Mouse (Mus musculus): Measurements from ENCODE around the gene Fam118b. TPM values are rescaled to one million over a fixed set of nuclear protein-coding genes. Genes with fewer than 3 reads are reported as not detected.
A peak's percentile ranks its signal among the peaks of the same experiment; 100 is the strongest.

The Fam118b gene
- polyA plus RNA-seq, 1 experiment from 2014 or later = 58.2 TPM

- H3K4me1 ChIP-seq (ENCODE audit: control insufficient read depth, insufficient read depth, low read length) = peaks cover 14% of the 10 kb centered on the region
- WGBS = under 1% methylated on average over 72 of the region's 72 CpGs
- peak within 1 kb of the TSS; percentile 74 for H3K4me2 ChIP-seq (ENCODE audit: low read depth, low read length)
- H3K9me3 ChIP-seq (ENCODE audit: control insufficient read depth, low read length) = no peaks in the 10 kb centered on the region
- peak within 1 kb of the TSS; percentile 81 for H3K4me3 ChIP-seq (ENCODE audit: low read length)
- H3K27ac ChIP-seq (ENCODE audit: low read length) = peak within 1 kb of the TSS; percentile 84
- peak within 1 kb of the TSS; percentile 84 for H3K9ac ChIP-seq (ENCODE audit: low read depth, low read length)
- no peaks in the 10 kb centered on the region for H3K27me3 ChIP-seq (replicated peaks; ENCODE audit: control insufficient read depth, insufficient read depth, low read length)
- peaks cover 25% of the 10 kb centered on the region for H3K36me3 ChIP-seq (ENCODE audit: control insufficient read depth, insufficient read depth, low read length)
- ATAC-seq = peak; percentile 99
Observed at GRCm38 (mm10) chr9:35210542-35211474, 56.8 kb downstream of the Fam118b start, which contains the start of gene Foxred1. Gene Foxred1, minus strand, starts transcription at chr9:35211055.

DNA sequence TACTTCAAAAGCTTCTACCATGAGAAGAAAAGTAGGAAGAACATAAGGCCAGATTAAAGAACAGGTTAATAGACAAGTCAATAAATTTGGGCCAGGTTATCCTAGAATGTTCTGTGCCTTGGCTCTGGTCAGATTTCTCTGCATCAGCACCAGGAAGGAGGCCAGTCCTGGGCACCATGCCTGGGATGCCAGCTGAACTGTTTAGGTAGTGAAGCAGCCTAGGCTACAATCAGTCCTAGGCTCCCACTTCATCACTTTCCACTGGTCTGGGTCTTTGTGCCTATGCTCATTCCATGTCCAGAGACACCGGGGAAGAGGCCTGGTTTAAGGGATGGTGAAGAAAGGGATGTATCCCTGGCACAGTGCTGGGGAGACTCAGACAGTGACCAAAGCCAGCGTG lies 63.2 kb downstream of the Fam118b start:
- 98% methylated on average over 2 of the region's 2 CpGs for WGBS
- no peak for ATAC-seq
- H3K27ac ChIP-seq (ENCODE audit: low read length) = no peak overlapping the region
- H3K27me3 ChIP-seq (replicated peaks; ENCODE audit: control insufficient read depth, insufficient read depth, low read length) = no peaks in the 10 kb centered on the region
- peaks cover 17% of the 10 kb centered on the region for H3K36me3 ChIP-seq (ENCODE audit: control insufficient read depth, insufficient read depth, low read length)
- H3K4me2 ChIP-seq (ENCODE audit: low read depth, low read length) = no peak overlapping the region
- H3K9ac ChIP-seq (ENCODE audit: low read depth, low read length) = no peak overlapping the region
- H3K4me3 ChIP-seq (ENCODE audit: low read length) = no peak overlapping the region
- no peaks in the 10 kb centered on the region for H3K9me3 ChIP-seq (ENCODE audit: control insufficient read depth, low read length)
- H3K4me1 ChIP-seq (ENCODE audit: control insufficient read depth, insufficient read depth, low read length) = peaks cover 5% of the 10 kb centered on the region; the same call in 1 of the 2 replicates

- no peak overlapping the region for H3K4me2 ChIP-seq (ENCODE audit: low read depth, low read length)
- no peaks in the 10 kb centered on the region for H3K27me3 ChIP-seq (replicated peaks; ENCODE audit: control insufficient read depth, insufficient read depth, low read length)
- no peaks in the 10 kb centered on the region for H3K9me3 ChIP-seq (ENCODE audit: control insufficient read depth, low read length)
- H3K36me3 ChIP-seq (ENCODE audit: control insufficient read depth, insufficient read depth, low read length) = peaks cover 17% of the 10 kb centered on the region
- 50% methylated on average over 3 of the region's 3 CpGs for WGBS
- H3K4me3 ChIP-seq (ENCODE audit: low read length) = no peak overlapping the region
- H3K9ac ChIP-seq (ENCODE audit: low read depth, low read length) = no peak overlapping the region
- ATAC-seq = no peak
- H3K4me1 ChIP-seq (ENCODE audit: control insufficient read depth, insufficient read depth, low read length) = peaks cover 5% of the 10 kb centered on the region; the same call in 1 of the 2 replicates
- no peak overlapping the region for H3K27ac ChIP-seq (ENCODE audit: low read length)
Observed at GRCm38 (mm10) chr9:35203536-35203935, 64.1 kb downstream of the Fam118b start.

GRCm38 (mm10) chr9:35200529-35201060 lies 67.0 kb downstream of the Fam118b start:
- peak overlapping the region; percentile 82 for H3K4me2 ChIP-seq (ENCODE audit: low read depth, low read length)
- H3K27me3 ChIP-seq (replicated peaks; ENCODE audit: control insufficient read depth, insufficient read depth, low read length) = no peaks in the 10 kb centered on the region
- peak overlapping the region; percentile 86; the same call in 1 of the 2 replicates for H3K9ac ChIP-seq (ENCODE audit: low read depth, low read length)
- WGBS = 46% methylated on average over 9 of the region's 9 CpGs
- peaks cover under 1% of the 10 kb centered on the region; the same call in 1 of the 2 replicates for H3K36me3 ChIP-seq (ENCODE audit: control insufficient read depth, insufficient read depth, low read length)
- no peak for ATAC-seq
- H3K9me3 ChIP-seq (ENCODE audit: control insufficient read depth, low read length) = no peaks in the 10 kb centered on the region
- peak overlapping the region; percentile 73 for H3K4me3 ChIP-seq (ENCODE audit: low read length)
- H3K27ac ChIP-seq (ENCODE audit: low read length) = no peak overlapping the region
- H3K4me1 ChIP-seq (ENCODE audit: control insufficient read depth, insufficient read depth, low read length) = peaks cover 5% of the 10 kb centered on the region; the same call in 1 of the 2 replicates

- H3K4me1 ChIP-seq (ENCODE audit: control insufficient read depth, insufficient read depth, low read length) = peaks cover 5% of the 10 kb centered on the region; the same call in 1 of the 2 replicates
- H3K4me3 ChIP-seq (ENCODE audit: low read length) = peak within 1 kb of the TSS; percentile 73
- peak within 1 kb of the TSS; percentile 86 for H3K9ac ChIP-seq (ENCODE audit: low read depth, low read length)
- peak within 1 kb of the TSS; percentile 63 for H3K27ac ChIP-seq (ENCODE audit: low read length)
- H3K27me3 ChIP-seq (replicated peaks; ENCODE audit: control insufficient read depth, insufficient read depth, low read length) = no peaks in the 10 kb centered on the region
- no peaks in the 10 kb centered on the region for H3K36me3 ChIP-seq (ENCODE audit: control insufficient read depth, insufficient read depth, low read length)
- peak within 1 kb of the TSS; percentile 82 for H3K4me2 ChIP-seq (ENCODE audit: low read depth, low read length)
- no peaks in the 10 kb centered on the region for H3K9me3 ChIP-seq (ENCODE audit: control insufficient read depth, low read length)
- ATAC-seq = peak; percentile 95
- under 1% methylated on average over 39 of the region's 44 CpGs for WGBS
Observed at GRCm38 (mm10) chr9:35199772-35200471, 67.7 kb downstream of the Fam118b start, which contains the start of the genes Srpr and Tirap. Gene Srpr, plus strand, starts transcription at chr9:35200175. Gene Tirap, minus strand, starts transcription at chr9:35200291.

DNA sequence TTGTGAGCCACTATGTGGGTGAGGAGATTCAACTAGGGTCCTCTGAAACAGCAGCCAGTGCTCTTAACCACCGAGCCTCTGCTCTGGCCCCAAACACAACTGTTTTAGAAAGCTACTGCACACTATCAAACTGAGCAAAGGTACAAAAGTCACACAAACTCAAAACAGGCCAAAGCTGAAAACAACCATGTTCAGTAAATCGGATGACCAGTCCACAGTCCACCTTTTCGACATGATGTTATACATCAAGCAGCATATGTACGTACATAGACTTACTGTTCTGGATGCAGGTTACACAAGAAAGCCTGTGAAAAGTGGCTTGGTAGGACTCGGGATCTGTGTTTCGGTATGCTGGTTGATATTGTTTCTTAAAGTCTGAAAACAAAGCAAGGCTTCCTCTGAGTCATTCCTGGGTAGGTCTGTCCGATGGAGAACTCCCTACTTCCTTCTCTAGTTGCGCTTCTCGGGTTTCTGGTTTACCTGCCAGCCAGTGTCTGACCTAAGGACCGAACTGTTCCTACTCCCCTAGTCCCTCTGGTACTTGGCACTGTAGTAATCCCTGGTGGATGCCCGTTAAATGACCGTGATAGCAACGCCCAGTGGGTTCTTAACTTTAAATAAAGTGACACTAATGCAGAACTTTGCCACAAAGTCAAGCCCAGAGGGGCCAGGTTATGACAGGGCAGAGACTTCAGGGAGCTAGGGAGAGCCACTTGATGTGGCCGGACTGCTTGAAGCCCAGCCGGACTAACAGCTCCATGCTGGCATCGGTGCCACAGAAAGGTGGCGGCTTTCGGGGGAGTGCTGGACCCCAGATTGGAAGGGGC lies 68.4 kb downstream of the Fam118b start:
- H3K9me3 ChIP-seq (ENCODE audit: control insufficient read depth, low read length) = no peaks in the 10 kb centered on the region
- peak; percentile 77 for ATAC-seq
- H3K36me3 ChIP-seq (ENCODE audit: control insufficient read depth, insufficient read depth, low read length) = no peaks in the 10 kb centered on the region
- peaks cover 5% of the 10 kb centered on the region; the same call in 1 of the 2 replicates for H3K4me1 ChIP-seq (ENCODE audit: control insufficient read depth, insufficient read depth, low read length)
- no peaks in the 10 kb centered on the region for H3K27me3 ChIP-seq (replicated peaks; ENCODE audit: control insufficient read depth, insufficient read depth, low read length)
- H3K27ac ChIP-seq (ENCODE audit: low read length) = peak overlapping the region; percentile 63
- 21% methylated on average over 18 of the region's 18 CpGs for WGBS
- peak overlapping the region; percentile 86 for H3K9ac ChIP-seq (ENCODE audit: low read depth, low read length)
- peak overlapping the region; percentile 73 for H3K4me3 ChIP-seq (ENCODE audit: low read length)
- peak overlapping the region; percentile 82 for H3K4me2 ChIP-seq (ENCODE audit: low read depth, low read length)

DNA sequence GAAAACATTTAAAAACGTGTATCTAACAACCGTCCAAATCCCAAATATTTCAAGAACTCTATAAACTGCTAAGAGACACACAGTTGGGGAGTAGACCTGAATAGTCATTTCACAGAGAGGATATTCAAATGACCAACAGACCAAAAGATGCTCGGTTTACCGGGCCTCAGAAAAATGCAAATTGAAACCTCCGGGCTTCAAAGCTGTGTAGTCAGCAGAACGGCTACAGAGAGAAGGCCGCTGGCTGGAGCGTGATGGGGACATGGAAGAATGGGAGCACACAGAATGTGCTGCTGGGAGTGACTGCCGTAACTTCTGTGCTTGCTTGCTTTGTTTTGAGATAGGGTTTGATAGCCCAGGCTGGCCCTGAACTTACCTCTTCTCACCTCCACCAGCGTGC lies 69.3 kb downstream of the Fam118b start:
- Histone ChIP-seq H3K9me3 (ENCODE audit: control insufficient read depth, low read length) (no peaks in the 10 kb centered on the region), H3K4me1 (ENCODE audit: control insufficient read depth, insufficient read depth, low read length) (peaks cover 5% of the 10 kb centered on the region; the same call in 1 of the 2 replicates), H3K9ac (ENCODE audit: low read depth, low read length) (no peak overlapping the region), H3K4me2 (ENCODE audit: low read depth, low read length) (no peak overlapping the region), H3K36me3 (ENCODE audit: control insufficient read depth, insufficient read depth, low read length) (no peaks in the 10 kb centered on the region), H3K27me3 (replicated peaks; ENCODE audit: control insufficient read depth, insufficient read depth, low read length) (no peaks in the 10 kb centered on the region), H3K4me3 (ENCODE audit: low read length) (no peak overlapping the region), H3K27ac (ENCODE audit: low read length) (no peak overlapping the region)
- ATAC-seq = no peak
- WGBS = 82% methylated on average over 10 of the region's 10 CpGs

- H3K4me1 ChIP-seq (ENCODE audit: control insufficient read depth, insufficient read depth, low read length) = peaks cover 5% of the 10 kb centered on the region; the same call in 1 of the 2 replicates
- no peaks in the 10 kb centered on the region for H3K36me3 ChIP-seq (ENCODE audit: control insufficient read depth, insufficient read depth, low read length)
- ATAC-seq = no peak
- H3K4me2 ChIP-seq (ENCODE audit: low read depth, low read length) = no peak overlapping the region
- no peaks in the 10 kb centered on the region for H3K27me3 ChIP-seq (replicated peaks; ENCODE audit: control insufficient read depth, insufficient read depth, low read length)
- H3K9ac ChIP-seq (ENCODE audit: low read depth, low read length) = no peak overlapping the region
- H3K4me3 ChIP-seq (ENCODE audit: low read length) = no peak overlapping the region
- 89% methylated on average over 3 of the region's 3 CpGs for WGBS
- H3K27ac ChIP-seq (ENCODE audit: low read length) = no peak overlapping the region
- no peaks in the 10 kb centered on the region for H3K9me3 ChIP-seq (ENCODE audit: control insufficient read depth, low read length)
Observed at GRCm38 (mm10) chr9:35197625-35198024, 70.0 kb downstream of the Fam118b start.

All from intestine, embryonic 16.5 days (tissue).